Mouse (Mus musculus): ENCODE results near the gene Abcb1a. TPM values are rescaled to one million over a fixed set of nuclear protein-coding genes. Genes with fewer than 3 reads are reported as not detected.
A peak's percentile ranks its signal among the peaks of the same experiment; 100 is the strongest.

Abcb1a gene
- polyA plus RNA-seq (2016; fragmentation: Nextera tagmentation; extraction: Ambion mirVana): 0.18 and 0.20 TPM in 2 replicates

GRCm38 (mm10) chr5:8659911-8660737 is at the start of gene Abcb1a:
TSS of gene Abcb1a (plus strand) at chr5:8660077.
- H3K27me3 ChIP-seq (replicated peaks; ENCODE audit: low read depth, poor library complexity, severe bottlenecking): peaks cover 5% of the 10 kb centered on the region; the same call in 1 of the 2 replicates
- no peaks in the 10 kb centered on the region for H3K36me3 ChIP-seq (replicated peaks)
- DNase-seq (ENCODE audit: low spot score): peak; percentile 58
- H3K9me3 ChIP-seq: no peaks in the 10 kb centered on the region
- WGBS: 4% methylated on average over 37 of the region's 37 CpGs
- no peak within 1 kb of the TSS for H3K27ac ChIP-seq (replicated peaks)
- H3K4me3 ChIP-seq: peak within 1 kb of the TSS; percentile 67
- H3K4me1 ChIP-seq: peaks cover 11% of the 10 kb centered on the region

- H3K4me1 ChIP-seq: peaks cover 9% of the 10 kb centered on the region
- no peaks in the 10 kb centered on the region for H3K36me3 ChIP-seq (replicated peaks)
- H3K9me3 ChIP-seq: no peaks in the 10 kb centered on the region
- peak overlapping the region; percentile 83 for H3K27ac ChIP-seq (replicated peaks)
- peak overlapping the region; percentile 88 for H3K4me3 ChIP-seq
- DNase-seq (ENCODE audit: low spot score): peak; percentile 71
- 0 out of 2 replicates have a peak, but pooled peaks cover 16% of the 10 kb centered on the region for H3K27me3 ChIP-seq (replicated peaks; ENCODE audit: low read depth, poor library complexity, severe bottlenecking)
- WGBS: under 1% methylated on average over 49 of the region's 49 CpGs
These were observed 37.7 kb upstream of the Abcb1a start for GRCm38 (mm10) chr5:8622071-8622595.

GRCm38 (mm10) chr5:8622596-8623231 is 37.2 kb upstream of the Abcb1a start, which contains the start of gene Rundc3b:
TSS of gene Rundc3b (minus strand) at chr5:8622952.
- Histone ChIP-seq H3K36me3 (replicated peaks) (no peaks in the 10 kb centered on the region), H3K4me3 (peak within 1 kb of the TSS; percentile 88), H3K4me1 (peaks cover 9% of the 10 kb centered on the region), H3K9me3 (no peaks in the 10 kb centered on the region), H3K27ac (replicated peaks) (peak within 1 kb of the TSS; percentile 83), H3K27me3 (replicated peaks; ENCODE audit: low read depth, poor library complexity, severe bottlenecking) (0 out of 2 replicates have a peak, but pooled peaks cover 16% of the 10 kb centered on the region)
- WGBS: under 1% methylated on average over 74 of the region's 74 CpGs
- peak; percentile 95 for DNase-seq (ENCODE audit: low spot score)

GRCm38 (mm10) chr5:8632901-8633300 is 27.0 kb upstream of the Abcb1a start:
- no peaks in the 10 kb centered on the region for H3K9me3 ChIP-seq
- 83% methylated on average over 3 of the region's 3 CpGs for WGBS
- H3K4me1 ChIP-seq: no peaks in the 10 kb centered on the region
- no peaks in the 10 kb centered on the region for H3K27me3 ChIP-seq (replicated peaks; ENCODE audit: low read depth, poor library complexity, severe bottlenecking)
- no peaks in the 10 kb centered on the region for H3K36me3 ChIP-seq (replicated peaks)
- no peak overlapping the region for H3K27ac ChIP-seq (replicated peaks)
- H3K4me3 ChIP-seq: no peak overlapping the region
- DNase-seq (ENCODE audit: low spot score): no peak

GRCm38 (mm10) chr5:8634489-8634975 is 25.3 kb upstream of the Abcb1a start:
- Histone ChIP-seq H3K4me1 (no peaks in the 10 kb centered on the region), H3K36me3 (replicated peaks) (no peaks in the 10 kb centered on the region), H3K27me3 (replicated peaks; ENCODE audit: low read depth, poor library complexity, severe bottlenecking) (no peaks in the 10 kb centered on the region), H3K4me3 (no peak overlapping the region), H3K9me3 (no peaks in the 10 kb centered on the region), H3K27ac (replicated peaks) (no peak overlapping the region)
- DNase-seq (ENCODE audit: low spot score): no peak

- H3K27me3 ChIP-seq (replicated peaks; ENCODE audit: low read depth, poor library complexity, severe bottlenecking): no peaks in the 10 kb centered on the region
- H3K4me1 ChIP-seq: no peaks in the 10 kb centered on the region
- H3K27ac ChIP-seq (replicated peaks): no peak overlapping the region
- H3K4me3 ChIP-seq: no peak overlapping the region
- H3K9me3 ChIP-seq: no peaks in the 10 kb centered on the region
- WGBS: 70% methylated on average over 4 of the region's 4 CpGs
- no peaks in the 10 kb centered on the region for H3K36me3 ChIP-seq (replicated peaks)
- no peak for DNase-seq (ENCODE audit: low spot score)
These were observed 11.6 kb upstream of the Abcb1a start for GRCm38 (mm10) chr5:8648300-8648699.

- Histone ChIP-seq H3K4me3 (no peak overlapping the region), H3K36me3 (replicated peaks) (no peaks in the 10 kb centered on the region), H3K4me1 (no peaks in the 10 kb centered on the region), H3K27ac (replicated peaks) (no peak overlapping the region), H3K9me3 (no peaks in the 10 kb centered on the region), H3K27me3 (replicated peaks; ENCODE audit: low read depth, poor library complexity, severe bottlenecking) (no peaks in the 10 kb centered on the region)
- DNase-seq (ENCODE audit: low spot score): no peak
These were observed 11.1 kb upstream of the Abcb1a start for GRCm38 (mm10) chr5:8648774-8649173.

GRCm38 (mm10) chr5:8652085-8652484 is 7.8 kb upstream of the Abcb1a start:
- no peak for DNase-seq (ENCODE audit: low spot score)
- H3K4me1 ChIP-seq: no peaks in the 10 kb centered on the region
- H3K9me3 ChIP-seq: no peaks in the 10 kb centered on the region
- H3K27ac ChIP-seq (replicated peaks): no peak overlapping the region
- 84% methylated on average over 2 of the region's 2 CpGs for WGBS
- no peaks in the 10 kb centered on the region for H3K36me3 ChIP-seq (replicated peaks)
- no peak overlapping the region for H3K4me3 ChIP-seq
- H3K27me3 ChIP-seq (replicated peaks; ENCODE audit: low read depth, poor library complexity, severe bottlenecking): no peaks in the 10 kb centered on the region

GRCm38 (mm10) chr5:8660738-8661151 is 868 bp downstream of the Abcb1a start:
- 65% methylated on average over 10 of the region's 10 CpGs for WGBS
- no peaks in the 10 kb centered on the region for H3K36me3 ChIP-seq (replicated peaks)
- H3K9me3 ChIP-seq: no peaks in the 10 kb centered on the region
- H3K27ac ChIP-seq (replicated peaks): no peak overlapping the region
- H3K4me1 ChIP-seq: peaks cover 11% of the 10 kb centered on the region
- peak overlapping the region; percentile 67 for H3K4me3 ChIP-seq
- H3K27me3 ChIP-seq (replicated peaks; ENCODE audit: low read depth, poor library complexity, severe bottlenecking): peaks cover 5% of the 10 kb centered on the region; the same call in 1 of the 2 replicates
- no peak for DNase-seq (ENCODE audit: low spot score)

GRCm38 (mm10) chr5:8664678-8665077 is 4.8 kb downstream of the Abcb1a start:
- Histone ChIP-seq H3K27ac (replicated peaks) (no peak overlapping the region), H3K4me3 (no peak overlapping the region), H3K9me3 (no peaks in the 10 kb centered on the region), H3K4me1 (peaks cover 10% of the 10 kb centered on the region), H3K27me3 (replicated peaks; ENCODE audit: low read depth, poor library complexity, severe bottlenecking) (peaks cover 5% of the 10 kb centered on the region; the same call in 1 of the 2 replicates), H3K36me3 (replicated peaks) (no peaks in the 10 kb centered on the region)
- WGBS: 85% methylated on average over 3 of the region's 3 CpGs
- no peak for DNase-seq (ENCODE audit: low spot score)

- no peak overlapping the region for H3K27ac ChIP-seq (replicated peaks)
- WGBS: 85% methylated on average over 9 of the region's 9 CpGs
- no peaks in the 10 kb centered on the region for H3K36me3 ChIP-seq (replicated peaks)
- DNase-seq (ENCODE audit: low spot score): no peak
- no peak overlapping the region for H3K4me3 ChIP-seq
- H3K27me3 ChIP-seq (replicated peaks; ENCODE audit: low read depth, poor library complexity, severe bottlenecking): no peaks in the 10 kb centered on the region
- H3K4me1 ChIP-seq: no peaks in the 10 kb centered on the region
- H3K9me3 ChIP-seq: no peaks in the 10 kb centered on the region
These were observed 8.0 kb downstream of the Abcb1a start for GRCm38 (mm10) chr5:8667758-8668474.

- 87% methylated on average over 1 of the region's 1 CpGs for WGBS
- Histone ChIP-seq H3K4me3 (no peak overlapping the region), H3K27me3 (replicated peaks; ENCODE audit: low read depth, poor library complexity, severe bottlenecking) (no peaks in the 10 kb centered on the region), H3K36me3 (replicated peaks) (no peaks in the 10 kb centered on the region), H3K9me3 (no peaks in the 10 kb centered on the region), H3K27ac (replicated peaks) (no peak overlapping the region), H3K4me1 (no peaks in the 10 kb centered on the region)
- no peak for DNase-seq (ENCODE audit: low spot score)
These were observed 9.7 kb downstream of the Abcb1a start for GRCm38 (mm10) chr5:8669606-8670005.

Measured in embryonic facial prominence, embryonic 10.5 days (tissue).